Mouse (Mus musculus): ENCODE data around the gene Shb. TPM values are rescaled to one million over a fixed set of nuclear protein-coding genes. Genes with fewer than 3 reads are reported as not detected.
A peak's percentile ranks its signal among the peaks of the same experiment; 100 is the strongest.

Shb gene
- polyA plus RNA-seq (2012; rRNA removed): 36.2 and 37.7 TPM in 2 replicates

DNA sequence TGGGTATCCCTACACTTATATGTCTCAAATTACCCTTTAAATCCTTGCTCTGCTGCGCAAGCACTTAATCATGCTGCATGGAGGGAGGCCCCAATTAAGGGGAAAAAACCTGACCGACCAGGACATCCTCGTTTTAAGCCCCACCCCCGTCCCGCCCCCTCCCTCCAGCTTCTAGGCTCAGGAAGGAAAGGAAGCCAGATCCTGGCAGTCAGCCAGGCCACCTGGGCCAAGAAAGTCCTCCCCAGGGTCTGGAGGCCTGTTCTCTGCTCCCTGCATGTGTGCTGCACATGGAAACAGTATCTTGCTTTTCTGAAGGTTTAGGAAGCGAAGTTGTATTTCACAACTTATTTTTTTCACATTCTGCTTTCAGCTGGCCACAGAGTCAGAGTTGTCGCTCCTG lies at the start of gene Shb:
TSS of gene Shb (minus strand) at position 96 of the 400 bp plus-strand sequence.
- TF ChIP-seq POLR2A (IDR thresholded peaks at IDR 0.05; ENCODE audit: borderline replicate concordance, extremely low read depth, low read depth, low read length) (no peak), CTCF (IDR thresholded peaks at IDR 0.05; ENCODE audit: insufficient read depth, low read length) (no peak)

GRCm38 (mm10) chr4:45581095-45581494 lies 48.8 kb upstream of the Shb start:
- H3K4me1 ChIP-seq (ENCODE audit: control insufficient read depth, insufficient read depth, low read length): no peaks in the 10 kb centered on the region
- TF ChIP-seq CTCF (IDR thresholded peaks at IDR 0.05; ENCODE audit: insufficient read depth, low read length) (no peak), POLR2A (IDR thresholded peaks at IDR 0.05; ENCODE audit: borderline replicate concordance, extremely low read depth, low read depth, low read length) (no peak)
- 88% methylated on average over 6 of the region's 6 CpGs for WGBS
- DNase-seq: no peak
- H3K4me3 ChIP-seq (replicated peaks; ENCODE audit: extremely low read depth, low read depth, low read length): no peak overlapping the region

More for the DNA sequence above, at the start of gene Shb:
- 8% methylated on average over 7 of the region's 7 CpGs for WGBS
- DNase-seq: peak; percentile 65
- H3K4me1 ChIP-seq (ENCODE audit: control insufficient read depth, insufficient read depth, low read length): peaks cover 14% of the 10 kb centered on the region
- peak within 1 kb of the TSS; percentile 10 for H3K4me3 ChIP-seq (replicated peaks; ENCODE audit: extremely low read depth, low read depth, low read length)

DNA sequence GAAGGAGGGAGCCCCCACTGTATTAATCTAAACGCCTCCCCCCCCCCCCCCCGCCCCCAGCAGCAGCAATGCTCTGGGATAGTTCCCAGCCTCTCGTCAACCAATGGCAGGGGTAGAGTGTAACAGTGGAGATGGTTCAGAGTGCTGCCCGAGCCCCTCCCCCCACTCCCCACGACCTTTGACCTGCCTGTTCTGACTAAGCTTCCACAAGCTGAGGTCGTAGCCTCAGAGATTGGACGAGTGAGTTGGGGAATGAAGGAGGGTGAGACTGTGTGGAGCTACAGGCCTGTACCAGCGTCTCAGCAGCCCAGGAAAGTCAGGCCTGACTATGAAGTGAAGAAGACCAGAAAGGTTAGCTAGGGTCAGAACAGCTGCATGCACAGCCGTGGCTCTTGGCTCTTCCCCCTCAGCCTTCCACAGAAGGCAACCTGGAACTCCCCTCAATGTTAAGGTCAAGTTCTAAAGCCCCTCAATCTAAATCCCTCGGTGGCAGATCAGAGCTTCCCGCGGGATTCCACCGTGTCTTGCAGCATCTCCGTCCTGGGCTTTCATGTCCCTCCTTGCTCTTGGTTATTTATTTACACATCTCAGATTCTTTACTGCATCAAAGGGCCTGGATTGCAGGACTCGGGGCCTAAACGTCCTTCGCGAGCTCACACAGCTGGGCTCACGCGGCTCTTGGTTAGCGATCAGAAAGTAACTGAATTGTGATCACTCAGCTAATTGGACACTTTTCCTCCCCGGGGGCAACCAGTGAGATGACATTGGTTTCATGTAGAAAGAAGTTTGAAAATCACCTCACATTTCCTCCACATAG lies 46.5 kb upstream of the Shb start:
- WGBS: 52% methylated on average over 22 of the region's 22 CpGs
- Histone ChIP-seq H3K4me1 (ENCODE audit: control insufficient read depth, insufficient read depth, low read length) (no peaks in the 10 kb centered on the region), H3K4me3 (replicated peaks; ENCODE audit: extremely low read depth, low read depth, low read length) (no peak overlapping the region)
- DNase-seq: no peak
- TF ChIP-seq CTCF (IDR thresholded peaks at IDR 0.05; ENCODE audit: insufficient read depth, low read length): no peak
- TF ChIP-seq POLR2A (IDR thresholded peaks at IDR 0.05; ENCODE audit: borderline replicate concordance, extremely low read depth, low read depth, low read length): no peak

DNA sequence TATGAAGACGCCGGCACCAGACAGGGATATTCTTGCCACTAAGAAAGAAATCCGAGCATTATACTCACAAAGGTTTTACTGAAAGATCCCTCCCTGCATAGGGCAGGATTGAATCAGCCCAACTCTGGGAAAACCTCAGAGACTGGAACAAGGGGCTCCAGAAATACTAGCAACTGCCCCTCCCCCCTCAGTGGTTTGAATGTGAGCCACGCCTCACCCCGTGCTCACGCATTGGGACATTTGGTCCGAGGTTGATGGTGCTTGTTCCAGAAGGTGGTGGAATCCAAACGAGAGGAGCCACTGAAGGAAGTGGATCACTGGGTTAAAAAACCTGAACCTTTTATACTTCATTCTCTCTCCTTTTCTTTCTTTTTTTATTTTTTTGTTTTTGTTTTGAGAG lies 45.4 kb upstream of the Shb start:
- no peak for DNase-seq
- WGBS: 40% methylated on average over 8 of the region's 8 CpGs
- Histone ChIP-seq H3K4me3 (replicated peaks; ENCODE audit: extremely low read depth, low read depth, low read length) (no peak overlapping the region), H3K4me1 (ENCODE audit: control insufficient read depth, insufficient read depth, low read length) (no peaks in the 10 kb centered on the region)
- TF ChIP-seq POLR2A (IDR thresholded peaks at IDR 0.05; ENCODE audit: borderline replicate concordance, extremely low read depth, low read depth, low read length): no peak
- TF ChIP-seq CTCF (IDR thresholded peaks at IDR 0.05; ENCODE audit: insufficient read depth, low read length): no peak

DNA sequence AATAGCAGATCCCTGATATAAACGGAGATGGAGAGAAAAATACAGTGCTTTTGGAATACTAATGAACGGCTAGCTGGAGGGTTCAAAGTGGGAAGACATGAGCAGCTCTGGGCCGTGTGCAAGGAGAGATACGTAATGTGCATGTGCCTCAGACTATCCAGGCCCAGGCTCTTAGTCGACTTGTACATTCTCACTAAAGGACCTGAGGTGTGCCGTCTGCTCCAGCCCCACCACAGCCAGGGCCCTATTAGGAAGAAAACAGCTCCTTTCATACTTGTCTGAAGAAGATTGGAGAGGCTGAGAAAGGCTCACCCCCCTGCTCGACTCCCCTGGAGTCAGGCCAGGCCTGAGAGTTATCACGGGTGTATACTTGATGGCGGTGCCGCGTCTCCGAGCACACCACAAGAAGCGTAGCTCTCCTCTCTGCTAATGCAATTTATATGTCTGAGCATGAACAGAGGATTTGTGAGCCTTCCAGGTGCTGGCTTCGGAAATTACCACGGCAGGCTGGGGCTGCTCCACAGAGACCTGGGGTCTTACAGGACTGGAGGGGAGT lies 42.4 kb upstream of the Shb start:
- DNase-seq: no peak
- WGBS: 64% methylated on average over 15 of the region's 15 CpGs
- TF ChIP-seq POLR2A (IDR thresholded peaks at IDR 0.05; ENCODE audit: borderline replicate concordance, extremely low read depth, low read depth, low read length) (no peak), CTCF (IDR thresholded peaks at IDR 0.05; ENCODE audit: insufficient read depth, low read length) (no peak)
- H3K4me1 ChIP-seq (ENCODE audit: control insufficient read depth, insufficient read depth, low read length): no peaks in the 10 kb centered on the region
- H3K4me3 ChIP-seq (replicated peaks; ENCODE audit: extremely low read depth, low read depth, low read length): no peak overlapping the region

DNA sequence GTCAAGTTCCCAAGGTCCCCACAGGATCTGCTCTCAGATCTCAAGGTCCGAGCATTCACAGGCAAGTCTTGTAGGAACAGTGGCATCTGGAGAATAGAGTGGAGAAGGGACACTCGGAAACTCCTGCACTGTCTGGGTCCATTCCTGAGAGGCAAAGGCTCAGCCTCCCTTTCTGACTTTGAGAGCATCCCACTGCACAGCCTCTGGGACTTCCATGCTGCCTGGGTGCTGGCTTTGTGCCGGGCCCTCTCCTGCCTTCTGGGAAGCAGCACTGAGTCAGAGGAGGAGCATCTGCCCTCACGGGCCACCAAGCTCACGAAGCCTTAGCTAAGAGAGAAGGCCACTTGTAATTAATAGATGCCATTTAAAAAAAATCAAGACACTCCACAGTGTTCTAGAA lies 37.3 kb upstream of the Shb start:
- no peak for DNase-seq
- TF ChIP-seq POLR2A (IDR thresholded peaks at IDR 0.05; ENCODE audit: borderline replicate concordance, extremely low read depth, low read depth, low read length) (no peak), CTCF (IDR thresholded peaks at IDR 0.05; ENCODE audit: insufficient read depth, low read length) (no peak)
- WGBS: 65% methylated on average over 5 of the region's 5 CpGs
- Histone ChIP-seq H3K4me3 (replicated peaks; ENCODE audit: extremely low read depth, low read depth, low read length) (no peak overlapping the region), H3K4me1 (ENCODE audit: control insufficient read depth, insufficient read depth, low read length) (no peaks in the 10 kb centered on the region)

- no peak for DNase-seq
- no peak for TF ChIP-seq CTCF (IDR thresholded peaks at IDR 0.05; ENCODE audit: insufficient read depth, low read length)
- no peak for TF ChIP-seq POLR2A (IDR thresholded peaks at IDR 0.05; ENCODE audit: borderline replicate concordance, extremely low read depth, low read depth, low read length)
- H3K4me3 ChIP-seq (replicated peaks; ENCODE audit: extremely low read depth, low read depth, low read length): no peak overlapping the region
- WGBS: 90% methylated on average over 5 of the region's 5 CpGs
- no peaks in the 10 kb centered on the region for H3K4me1 ChIP-seq (ENCODE audit: control insufficient read depth, insufficient read depth, low read length)
These were observed 25.9 kb upstream of the Shb start for GRCm38 (mm10) chr4:45558211-45558610.

DNA sequence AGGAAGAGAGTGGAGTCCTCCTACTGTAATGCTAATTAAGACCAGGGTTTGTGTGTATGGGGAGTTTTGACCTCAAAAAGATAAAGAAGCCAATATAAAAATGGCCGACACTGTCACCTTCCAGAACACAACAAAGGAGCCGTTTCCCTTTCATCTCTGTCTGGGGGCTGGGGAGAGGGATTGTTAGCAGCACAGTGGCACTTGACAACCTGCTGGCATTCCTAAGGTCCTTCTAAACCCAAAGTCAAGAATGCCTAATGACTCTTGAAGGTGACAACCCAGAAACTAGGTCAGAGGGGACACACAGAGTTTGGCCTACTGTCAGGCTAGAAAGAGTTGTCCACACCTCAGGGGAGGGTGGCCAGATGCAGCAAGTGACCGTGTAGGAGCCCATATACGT lies 20.3 kb upstream of the Shb start:
- peak; percentile 27 for DNase-seq
- no peaks in the 10 kb centered on the region; the same call in 1 of the 2 replicates for H3K4me1 ChIP-seq (ENCODE audit: control insufficient read depth, insufficient read depth, low read length)
- 48% methylated on average over 4 of the region's 4 CpGs for WGBS
- no peak overlapping the region for H3K4me3 ChIP-seq (replicated peaks; ENCODE audit: extremely low read depth, low read depth, low read length)
- TF ChIP-seq CTCF (IDR thresholded peaks at IDR 0.05; ENCODE audit: insufficient read depth, low read length): no peak
- TF ChIP-seq POLR2A (IDR thresholded peaks at IDR 0.05; ENCODE audit: borderline replicate concordance, extremely low read depth, low read depth, low read length): no peak

- TF ChIP-seq CTCF (IDR thresholded peaks at IDR 0.05; ENCODE audit: insufficient read depth, low read length) (no peak), POLR2A (IDR thresholded peaks at IDR 0.05; ENCODE audit: borderline replicate concordance, extremely low read depth, low read depth, low read length) (no peak)
- no peak overlapping the region for H3K4me3 ChIP-seq (replicated peaks; ENCODE audit: extremely low read depth, low read depth, low read length)
- WGBS: 94% methylated on average over 2 of the region's 2 CpGs
- no peak for DNase-seq
- H3K4me1 ChIP-seq (ENCODE audit: control insufficient read depth, insufficient read depth, low read length): no peaks in the 10 kb centered on the region; the same call in 1 of the 2 replicates
These were observed 18.7 kb upstream of the Shb start for GRCm38 (mm10) chr4:45550970-45551369.

DNA sequence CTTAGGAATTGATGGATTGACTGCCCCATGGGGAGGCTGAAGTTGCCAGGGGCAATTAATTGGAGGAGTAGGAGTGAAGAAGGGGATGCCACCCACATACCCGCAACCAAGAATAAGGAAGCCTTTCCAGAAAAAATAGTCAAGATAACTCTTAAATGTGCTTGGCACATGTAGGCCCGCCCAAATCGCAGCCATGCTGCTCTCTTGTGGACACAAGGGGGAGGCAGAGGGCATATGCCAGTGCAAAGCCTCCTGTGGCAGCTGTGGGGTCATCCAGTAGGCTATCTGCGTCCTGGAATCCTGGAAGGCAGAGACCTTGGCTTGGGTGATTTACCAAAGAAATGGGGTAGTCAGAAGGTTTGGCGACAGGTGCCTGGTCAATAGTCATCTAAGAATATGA lies 17.2 kb upstream of the Shb start:
- DNase-seq: peak; percentile 33
- WGBS: 61% methylated on average over 5 of the region's 5 CpGs
- Histone ChIP-seq H3K4me1 (ENCODE audit: control insufficient read depth, insufficient read depth, low read length) (no peaks in the 10 kb centered on the region; the same call in 1 of the 2 replicates), H3K4me3 (replicated peaks; ENCODE audit: extremely low read depth, low read depth, low read length) (no peak overlapping the region)
- TF ChIP-seq POLR2A (IDR thresholded peaks at IDR 0.05; ENCODE audit: borderline replicate concordance, extremely low read depth, low read depth, low read length) (no peak), CTCF (IDR thresholded peaks at IDR 0.05; ENCODE audit: insufficient read depth, low read length) (peak; percentile 69)

All from lung, adult 2 months (tissue).